Mouse (Mus musculus) neural tube, embryonic 15.5 days (tissue): Measurements from ENCODE around the gene R3hdm4. TPM values are rescaled to one million over a fixed set of nuclear protein-coding genes. Genes with fewer than 3 reads are reported as not detected.

Experiments
- ATAC-seq: fragments of 200-750 bp; cut with Nextera tagmentation; 2 replicates; pipeline ENCODE4 v1.8.0; 2017; ENCODE audit warnings: mild to moderate bottlenecking, moderate TSS enrichment, moderate library complexity; ENCODE audit not compliant: low FRiP score
- H3K27ac ChIP-seq: fragments of 300-500 bp; sonication (generic); replicated peaks from 2 replicates; pipeline ENCODE4 v1.5.1; 2015; ENCODE audit warnings: mild to moderate bottlenecking, inconsistent platforms
- H3K27me3 ChIP-seq: fragments of 300-500 bp; sonication (generic); replicated peaks from 2 replicates; pipeline ENCODE4 v1.6.1; 2015; ENCODE audit warnings: inconsistent platforms
- H3K36me3 ChIP-seq: fragments of 300-500 bp; sonication (generic); 2 replicates; pipeline ENCODE4 v1.6.1; 2015; ENCODE audit warnings: inconsistent platforms
- H3K4me1 ChIP-seq: fragments of 300-500 bp; sonication (generic); 2 replicates; pipeline ENCODE4 v1.6.1; 2015; ENCODE audit warnings: inconsistent platforms
- H3K4me2 ChIP-seq: fragments of 300-500 bp; sonication (generic); 2 replicates; pipeline ENCODE4 v1.6.1; 2015; ENCODE audit warnings: inconsistent platforms, mild to moderate bottlenecking, moderate library complexity
- H3K4me3 ChIP-seq: fragments of 300-500 bp; sonication (generic); replicated peaks from 2 replicates; pipeline ENCODE4 v1.5.1; 2015; ENCODE audit warnings: mild to moderate bottlenecking, inconsistent platforms
- H3K9ac ChIP-seq: fragments of 300-500 bp; sonication (generic); replicated peaks from 2 replicates; pipeline ENCODE4 v1.6.1; 2015; ENCODE audit warnings: mild to moderate bottlenecking, inconsistent platforms
- H3K9me3 ChIP-seq: fragments of 300-500 bp; sonication (generic); replicated peaks from 2 replicates; pipeline ENCODE4 v1.6.1; 2016; ENCODE audit warnings: inconsistent platforms
- WGBS: fragments of 180-500 bp; shearing (Covaris S2); methylation state at CpG from one replicate; pipeline ENCODE4 v1.1.7; 2015; ENCODE audit warnings: mixed read lengths; 5-methylcytosine and 5-hydroxymethylcytosine counted together
- polyA plus RNA-seq: library from polyadenylated mRNA; unstranded; fragments of >200 nt; fragmentation: Nextera tagmentation; extraction: Ambion mirVana; gene quantifications from 2 replicates; pipeline ENCODE4 v1.2.1, GENCODE M21; 2015

Gene R3hdm4
- polyA plus RNA-seq, 1 experiment from 2014 or later, result 288 TPM

- H3K4me1 ChIP-seq, result peaks cover 73% of the 10 kb centered on the region
- peak overlapping the region; percentile 45; the same call in 1 of the 2 replicates for H3K27ac ChIP-seq
- peaks cover 9% of the 10 kb centered on the region for H3K36me3 ChIP-seq
- WGBS, result 72% methylated on average over 18 of the region's 18 CpGs
- no peak for ATAC-seq
- peak overlapping the region; percentile 88 for H3K4me2 ChIP-seq
- no peaks in the 10 kb centered on the region for H3K9me3 ChIP-seq
- no peak overlapping the region for H3K4me3 ChIP-seq
- 0 out of 2 replicates have a peak overlapping the region, but pooled peaks have one; percentile 29 for H3K9ac ChIP-seq
- no peaks in the 10 kb centered on the region for H3K27me3 ChIP-seq
Observed at GRCm38 (mm10) chr10:79929967-79930825, 9.2 kb upstream of the R3hdm4 start.

GRCm38 (mm10) chr10:79928907-79929701 lies 8.1 kb upstream of the R3hdm4 start:
- H3K9ac ChIP-seq, result peak overlapping the region; percentile 29; the same call in 1 of the 2 replicates
- peaks cover 68% of the 10 kb centered on the region for H3K4me1 ChIP-seq

GRCm38 (mm10) chr10:79928030-79928694 lies 7.2 kb upstream of the R3hdm4 start:
- Histone ChIP-seq H3K9ac (peak overlapping the region; percentile 94), H3K27ac (peak overlapping the region; percentile 94), H3K4me2 (peak overlapping the region; percentile 88), H3K4me3 (peak overlapping the region; percentile 97), H3K36me3 (peaks cover 9% of the 10 kb centered on the region), H3K9me3 (no peaks in the 10 kb centered on the region), H3K27me3 (peaks cover 8% of the 10 kb centered on the region), H3K4me1 (peaks cover 59% of the 10 kb centered on the region)
- under 1% methylated on average over 28 of the region's 29 CpGs for WGBS
- ATAC-seq, result no peak

More at GRCm38 (mm10) chr10:79928907-79929701, 8.1 kb upstream of the R3hdm4 start:
- Histone ChIP-seq H3K27me3 (no peaks in the 10 kb centered on the region), H3K4me2 (peak overlapping the region; percentile 88), H3K4me3 (peak overlapping the region; percentile 97), H3K36me3 (peaks cover 9% of the 10 kb centered on the region), H3K9me3 (no peaks in the 10 kb centered on the region), H3K27ac (peak overlapping the region; percentile 48)
- 21% methylated on average over 9 of the region's 9 CpGs for WGBS
- 0 out of 2 replicates have a peak, but pooled peaks have one; percentile 6 for ATAC-seq

GRCm38 (mm10) chr10:79927324-79928029 lies 6.5 kb upstream of the R3hdm4 start:
- H3K4me1 ChIP-seq, result peaks cover 52% of the 10 kb centered on the region
- H3K9ac ChIP-seq, result peak overlapping the region; percentile 94
- peaks cover 15% of the 10 kb centered on the region for H3K27me3 ChIP-seq
- H3K36me3 ChIP-seq, result peaks cover 9% of the 10 kb centered on the region
- peak overlapping the region; percentile 94 for H3K27ac ChIP-seq
- peak overlapping the region; percentile 97 for H3K4me3 ChIP-seq
- no peaks in the 10 kb centered on the region for H3K9me3 ChIP-seq
- H3K4me2 ChIP-seq, result peak overlapping the region; percentile 88
- peak; percentile 40 for ATAC-seq
- WGBS, result under 1% methylated on average over 54 of the region's 54 CpGs

- no peaks in the 10 kb centered on the region for H3K9me3 ChIP-seq
- peaks cover under 1% of the 10 kb centered on the region for H3K36me3 ChIP-seq
- peaks cover 22% of the 10 kb centered on the region for H3K27me3 ChIP-seq
- WGBS, result under 1% methylated on average over 63 of the region's 63 CpGs
- peak within 1 kb of the TSS; percentile 94 for H3K9ac ChIP-seq
- peak within 1 kb of the TSS; percentile 94 for H3K27ac ChIP-seq
- ATAC-seq, result peak; percentile 72
- peak within 1 kb of the TSS; percentile 88 for H3K4me2 ChIP-seq
- peak within 1 kb of the TSS; percentile 97 for H3K4me3 ChIP-seq
- peaks cover 48% of the 10 kb centered on the region for H3K4me1 ChIP-seq
Observed at GRCm38 (mm10) chr10:79926491-79927323, 5.7 kb upstream of the R3hdm4 start, which contains the start of gene Arid3a. TSS of gene Arid3a (plus strand) at chr10:79927043.

- WGBS, result 13% methylated on average over 15 of the region's 15 CpGs
- peak overlapping the region; percentile 94 for H3K27ac ChIP-seq
Observed at GRCm38 (mm10) chr10:79925785-79926490, 4.9 kb upstream of the R3hdm4 start.

GRCm38 (mm10) chr10:79924998-79925784 lies 4.2 kb upstream of the R3hdm4 start:
- Histone ChIP-seq H3K9ac (no peak overlapping the region), H3K9me3 (no peaks in the 10 kb centered on the region), H3K4me1 (peaks cover 53% of the 10 kb centered on the region), H3K27me3 (peaks cover 38% of the 10 kb centered on the region), H3K4me2 (peak overlapping the region; percentile 88), H3K4me3 (peak overlapping the region; percentile 8; the same call in 1 of the 2 replicates), H3K27ac (peak overlapping the region; percentile 94; the same call in 1 of the 2 replicates), H3K36me3 (no peaks in the 10 kb centered on the region)
- 11% methylated on average over 29 of the region's 29 CpGs for WGBS
- no peak for ATAC-seq

More at GRCm38 (mm10) chr10:79925785-79926490, 4.9 kb upstream of the R3hdm4 start:
- Histone ChIP-seq H3K9ac (peak overlapping the region; percentile 94), H3K4me3 (peak overlapping the region; percentile 97), H3K9me3 (no peaks in the 10 kb centered on the region), H3K27me3 (peaks cover 30% of the 10 kb centered on the region), H3K36me3 (no peaks in the 10 kb centered on the region), H3K4me1 (peaks cover 53% of the 10 kb centered on the region), H3K4me2 (peak overlapping the region; percentile 88)
- ATAC-seq, result no peak

- WGBS, result under 1% methylated on average over 34 of the region's 34 CpGs
- no peak for ATAC-seq
Observed at GRCm38 (mm10) chr10:79921572-79921971, 564 bp upstream of the R3hdm4 start.

More at GRCm38 (mm10) chr10:79921572-79921971, 564 bp upstream of the R3hdm4 start:
- peaks cover 50% of the 10 kb centered on the region for H3K4me1 ChIP-seq
- peak overlapping the region; percentile 34 for H3K4me3 ChIP-seq
- no peaks in the 10 kb centered on the region for H3K36me3 ChIP-seq
- H3K4me2 ChIP-seq, result peak overlapping the region; percentile 60
- peak overlapping the region; percentile 34 for H3K9ac ChIP-seq
- peaks cover 65% of the 10 kb centered on the region for H3K27me3 ChIP-seq
- H3K27ac ChIP-seq, result no peak overlapping the region
- no peaks in the 10 kb centered on the region for H3K9me3 ChIP-seq
